Mouse (Mus musculus) macrophage (primary cell): ENCODE measurements around the gene Mindy4. TPM values are rescaled to one million over a fixed set of nuclear protein-coding genes. Genes with fewer than 3 reads are reported as not detected.

Experiments used
- H3K27ac ChIP-seq: fragments of 350-480 bp; formaldehyde crosslinking; 2 replicates; pipeline ENCODE4 v1.9.0; 2021
- H3K36me3 ChIP-seq: fragments of 350-480 bp; formaldehyde crosslinking; 2 replicates; pipeline ENCODE4 v1.9.0; 2021; ENCODE audit errors: inconsistent target
- H3K4me3 ChIP-seq: fragments of 350-480 bp; formaldehyde crosslinking; 2 replicates; pipeline ENCODE4 v1.9.0; 2021; ENCODE audit errors: inconsistent target
- H3K79me2 ChIP-seq: fragments of 350-480 bp; formaldehyde crosslinking; 2 replicates; pipeline ENCODE4 v1.9.0; 2021; ENCODE audit errors: inconsistent target
- WGBS: methylation state at CpG from one replicate; pipeline ENCODE4 v1.1.7; 2026; ENCODE audit warnings: inconsistent platforms; ENCODE audit not compliant: missing documents; 5-methylcytosine and 5-hydroxymethylcytosine counted together
- polyA plus RNA-seq: library from polyadenylated mRNA; stranded (reverse); fragments of 250-400 nt; gene quantifications from 3 replicates; pipeline ENCODE4 v1.2.4, GENCODE M21; 2018; ENCODE audit warnings: inconsistent platforms

The Mindy4 gene
- polyA plus RNA-seq, 1 experiment from 2014 or later: 0.34 TPM

DNA sequence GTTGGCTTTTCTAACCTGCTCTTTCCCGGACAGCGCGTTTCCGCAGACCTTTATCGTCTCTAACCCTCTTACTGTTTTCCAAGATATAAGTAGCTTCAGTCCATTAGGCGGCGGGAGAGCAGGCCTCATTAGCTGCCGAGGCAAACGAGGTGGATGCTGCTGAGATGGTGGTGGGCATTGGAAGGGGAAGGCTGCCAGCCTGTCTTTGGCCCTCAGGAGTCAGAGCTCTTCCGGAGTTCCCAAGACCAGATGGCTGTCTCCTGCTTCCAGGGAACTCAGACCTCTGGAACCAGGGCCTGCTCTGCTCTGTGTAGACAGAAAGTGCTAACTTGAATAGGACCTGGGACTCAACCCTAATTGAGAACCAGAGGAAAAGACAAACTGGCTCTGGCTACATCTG is 140.3 kb downstream of the Mindy4 start:
- H3K36me3 ChIP-seq: no peaks in the 10 kb centered on the region
- no peak overlapping the region for H3K4me3 ChIP-seq
- no peak overlapping the region for H3K27ac ChIP-seq
- WGBS: 92% methylated on average over 10 of the region's 10 CpGs
- H3K79me2 ChIP-seq: no peaks in the 10 kb centered on the region

DNA sequence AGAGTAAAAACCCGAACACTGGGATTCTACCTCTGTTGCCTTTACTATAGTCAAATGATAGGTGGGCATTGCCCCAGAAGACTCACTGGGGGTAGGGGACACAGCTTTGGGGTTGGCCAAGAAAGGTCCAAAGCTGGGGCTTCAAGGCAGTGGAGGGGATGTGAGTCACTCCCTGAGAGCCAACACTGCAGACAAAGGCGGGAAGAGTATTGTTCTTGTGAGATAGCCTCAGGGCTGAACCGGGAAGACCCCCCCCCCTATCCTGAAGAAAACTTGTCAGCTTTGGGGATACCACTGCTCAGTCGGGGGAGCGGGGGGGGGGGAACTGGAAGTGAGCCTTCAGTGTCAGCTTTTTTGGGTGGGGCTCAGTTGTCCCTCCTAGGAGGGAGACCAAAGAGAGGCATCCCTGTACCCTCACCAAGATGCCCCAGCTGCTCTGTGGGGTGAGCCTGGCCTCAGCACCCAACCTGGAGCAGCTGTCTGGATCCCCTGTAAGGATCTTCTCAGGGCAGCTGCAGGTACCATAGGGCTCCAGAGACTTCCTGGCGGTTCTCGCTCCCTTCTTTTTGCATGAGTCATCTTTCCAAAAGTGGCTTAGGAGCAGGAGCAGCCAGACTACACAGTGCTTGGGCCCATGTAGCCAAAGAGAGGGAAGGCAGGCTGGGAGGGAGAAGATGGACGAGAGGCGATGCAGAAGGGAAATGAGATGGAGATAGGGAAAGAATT is 141.3 kb downstream of the Mindy4 start:
- Histone ChIP-seq H3K4me3 (no peak overlapping the region), H3K27ac (no peak overlapping the region), H3K79me2 (no peaks in the 10 kb centered on the region), H3K36me3 (no peaks in the 10 kb centered on the region)
- 83% methylated on average over 8 of the region's 9 CpGs for WGBS

DNA sequence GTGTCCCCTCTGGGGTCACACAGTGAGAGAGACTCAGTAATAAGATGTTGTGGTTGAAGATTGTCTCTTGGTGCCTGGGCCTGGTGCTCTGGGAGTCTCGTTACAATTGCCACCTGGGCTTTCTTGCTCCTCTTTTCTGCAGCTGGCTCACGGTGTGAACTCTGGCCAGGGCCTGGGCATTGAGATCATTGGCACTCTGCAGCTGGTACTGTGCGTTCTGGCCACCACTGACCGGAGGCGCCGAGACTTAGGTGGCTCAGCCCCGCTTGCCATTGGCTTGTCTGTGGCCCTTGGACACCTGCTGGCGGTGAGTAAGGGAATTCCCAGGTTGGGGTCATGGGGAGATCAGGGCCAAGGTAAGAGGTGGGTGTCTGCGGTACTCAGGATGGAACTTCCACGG is 142.1 kb downstream of the Mindy4 start:
- WGBS: 95% methylated on average over 10 of the region's 10 CpGs
- Histone ChIP-seq H3K27ac (no peak overlapping the region), H3K79me2 (no peaks in the 10 kb centered on the region), H3K4me3 (no peak overlapping the region), H3K36me3 (no peaks in the 10 kb centered on the region)

DNA sequence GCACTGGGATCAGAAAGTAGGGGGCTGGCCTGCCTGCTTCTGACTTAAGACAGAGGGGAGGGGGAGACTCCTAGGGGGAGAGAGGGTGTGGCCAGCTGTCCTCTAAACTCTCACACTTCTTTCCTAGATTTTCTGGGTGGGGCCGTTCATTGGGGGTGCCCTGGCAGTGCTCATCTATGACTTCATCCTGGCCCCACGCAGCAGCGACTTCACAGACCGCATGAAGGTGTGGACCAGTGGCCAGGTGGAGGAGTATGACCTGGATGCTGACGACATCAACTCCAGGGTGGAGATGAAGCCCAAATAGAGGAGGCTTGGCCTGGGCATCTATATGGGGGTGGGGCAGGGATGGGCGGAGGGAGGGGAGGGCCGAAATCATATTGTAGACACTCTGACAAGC is 143.3 kb downstream of the Mindy4 start:
- no peak overlapping the region for H3K4me3 ChIP-seq
- WGBS: 96% methylated on average over 7 of the region's 7 CpGs
- H3K36me3 ChIP-seq: no peaks in the 10 kb centered on the region
- no peaks in the 10 kb centered on the region for H3K79me2 ChIP-seq
- no peak overlapping the region for H3K27ac ChIP-seq

DNA sequence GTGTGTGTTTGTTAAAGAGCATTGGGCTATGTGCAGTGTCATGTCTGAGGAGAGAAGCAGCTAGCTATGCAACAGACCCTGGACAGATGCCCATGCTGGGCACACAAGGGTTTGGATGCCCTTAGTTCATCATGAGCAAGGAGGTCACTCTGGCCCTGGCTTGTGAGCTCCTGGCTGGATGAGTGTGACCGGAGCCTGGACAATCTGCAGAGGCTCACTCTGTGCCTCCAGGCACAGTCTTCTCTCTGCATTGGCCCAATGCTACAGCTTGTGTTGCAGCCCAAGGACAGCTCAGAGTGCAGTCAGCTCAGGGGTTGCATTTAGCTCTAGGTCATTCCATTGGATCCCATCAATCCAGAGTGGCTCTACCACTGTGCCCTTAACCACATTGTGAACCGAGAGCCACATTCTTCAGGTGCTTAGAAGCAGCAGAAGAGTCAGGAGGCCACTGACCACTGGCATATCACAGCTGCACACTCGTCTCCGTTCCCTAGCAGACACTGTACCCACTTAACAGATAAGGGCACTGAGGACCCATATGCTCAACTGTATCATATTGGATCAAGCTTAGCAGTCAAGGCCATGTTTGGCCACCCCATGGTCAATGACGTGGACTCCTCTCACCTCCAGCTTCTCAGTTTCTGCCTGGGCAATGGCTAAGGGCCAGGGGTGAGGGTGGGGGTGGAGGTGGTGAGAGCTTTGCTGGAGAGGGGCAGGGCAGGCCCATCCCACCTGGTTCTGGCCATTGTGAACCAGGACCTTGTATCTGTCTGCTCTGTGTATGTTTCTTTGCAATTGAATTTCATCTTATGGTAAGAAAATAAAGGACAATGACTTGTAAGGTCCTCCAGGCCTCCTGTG is 144.8 kb downstream of the Mindy4 start:
- H3K79me2 ChIP-seq: no peaks in the 10 kb centered on the region
- no peak overlapping the region for H3K4me3 ChIP-seq
- WGBS: 87% methylated on average over 5 of the region's 5 CpGs
- no peaks in the 10 kb centered on the region for H3K36me3 ChIP-seq
- no peak overlapping the region for H3K27ac ChIP-seq

DNA sequence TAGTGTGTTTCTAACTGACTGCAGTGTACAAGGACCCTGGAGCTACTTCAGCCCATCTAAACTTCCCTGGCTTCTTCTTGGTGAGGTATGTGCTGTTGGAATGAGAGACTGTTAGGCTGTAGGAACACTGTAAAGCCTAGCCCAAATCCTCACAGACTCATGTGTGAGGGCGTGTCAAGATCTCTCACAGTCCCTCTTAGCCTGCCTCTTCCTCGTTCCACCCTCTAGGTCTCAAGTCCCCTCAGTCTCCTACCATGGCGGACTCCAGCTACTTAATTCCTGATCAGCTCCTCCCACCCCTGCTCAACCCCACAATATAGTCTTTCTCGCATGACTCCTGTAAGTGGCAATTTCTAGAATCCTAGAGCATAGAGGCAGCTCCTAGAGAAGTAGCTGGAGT is 146.0 kb downstream of the Mindy4 start:
- Histone ChIP-seq H3K4me3 (no peak overlapping the region), H3K27ac (no peak overlapping the region), H3K36me3 (no peaks in the 10 kb centered on the region), H3K79me2 (no peaks in the 10 kb centered on the region)
- WGBS: 87% methylated on average over 4 of the region's 4 CpGs

DNA sequence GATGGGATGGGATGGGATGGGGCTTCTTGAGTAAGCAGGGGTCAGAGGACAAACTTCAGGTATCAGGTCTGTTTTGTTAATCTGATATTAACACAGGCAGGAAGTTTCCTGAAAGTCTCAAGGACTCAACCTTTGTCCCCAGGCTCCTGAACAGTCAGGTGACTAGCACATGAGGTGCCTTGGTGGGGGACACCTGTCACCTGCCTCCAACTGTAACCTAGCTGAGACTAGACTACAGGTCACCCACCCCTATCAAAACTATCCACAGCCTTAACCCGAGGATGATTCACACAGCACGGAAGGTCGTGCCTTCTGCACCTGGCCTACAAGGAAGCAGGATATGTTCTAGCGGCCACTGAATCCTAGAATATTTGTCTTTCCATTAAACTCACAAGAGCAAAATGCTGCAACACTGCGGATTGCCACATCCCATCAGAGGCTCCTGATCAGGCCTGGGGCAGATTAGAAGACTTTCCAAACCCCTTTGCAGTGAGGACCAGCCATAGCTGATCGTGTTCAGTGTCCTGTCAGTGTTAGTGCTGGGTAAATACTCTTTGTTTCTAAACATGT is 147.3 kb downstream of the Mindy4 start:
- no peak overlapping the region for H3K27ac ChIP-seq
- H3K4me3 ChIP-seq: no peak overlapping the region
- no peaks in the 10 kb centered on the region for H3K36me3 ChIP-seq
- no peaks in the 10 kb centered on the region for H3K79me2 ChIP-seq
- WGBS: 93% methylated on average over 6 of the region's 6 CpGs

DNA sequence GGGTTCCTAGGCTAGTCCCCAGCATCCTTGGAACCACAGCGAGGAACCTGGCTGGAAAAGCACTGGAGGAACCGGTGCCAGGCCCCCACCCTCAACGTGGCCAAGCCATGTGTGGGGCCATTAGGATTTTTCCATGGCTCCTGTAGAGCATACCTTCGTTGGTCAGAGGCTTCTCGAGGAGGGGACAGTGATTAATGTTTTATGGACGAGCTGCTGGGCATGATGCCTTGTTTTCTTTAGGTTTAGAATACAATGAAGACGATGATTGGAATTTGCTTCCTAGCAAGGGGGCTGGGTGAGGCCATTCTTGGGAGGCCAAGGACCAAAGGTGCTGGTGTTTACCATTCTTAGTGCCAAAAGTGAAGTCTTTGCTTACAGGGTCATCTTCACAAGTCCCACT is 148.5 kb downstream of the Mindy4 start:
- H3K36me3 ChIP-seq: no peaks in the 10 kb centered on the region
- WGBS: 88% methylated on average over 7 of the region's 7 CpGs
- no peaks in the 10 kb centered on the region for H3K79me2 ChIP-seq
- H3K27ac ChIP-seq: no peak overlapping the region
- no peak overlapping the region for H3K4me3 ChIP-seq

DNA sequence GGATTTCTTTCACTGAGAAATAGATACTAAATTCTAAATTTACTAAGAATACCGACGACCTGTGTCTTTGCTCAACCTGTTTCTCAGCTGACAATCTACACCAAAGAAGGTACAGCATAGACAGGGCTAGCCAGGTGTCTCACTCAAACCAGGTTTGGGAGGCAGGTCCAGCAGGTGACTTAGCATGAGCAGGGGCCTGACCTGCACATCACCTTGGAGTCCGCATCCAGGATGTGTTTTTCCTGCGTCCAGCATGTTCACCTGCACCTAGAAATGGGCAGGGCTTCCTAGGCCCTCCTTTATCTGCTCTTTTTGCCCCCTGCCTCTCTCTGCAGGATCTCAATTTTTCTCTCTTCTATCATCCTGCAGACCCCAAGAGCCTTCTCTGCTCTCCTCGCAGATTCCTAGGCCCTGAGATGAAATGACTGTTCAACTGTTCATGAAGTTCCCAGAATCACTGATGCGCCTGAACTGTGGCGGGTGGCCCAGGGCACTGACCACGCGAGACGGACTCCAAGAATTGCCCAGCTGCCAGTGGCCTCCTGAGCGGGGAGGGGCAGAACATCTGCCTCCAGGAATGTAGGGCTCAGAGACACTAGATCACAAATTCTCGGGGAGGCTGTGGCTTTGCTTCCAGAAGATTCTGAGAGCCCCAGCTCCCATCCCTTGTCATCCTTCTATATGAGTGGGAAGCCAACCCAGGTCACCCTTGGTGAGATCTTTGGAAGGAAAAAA is 150.7 kb downstream of the Mindy4 start:
- no peaks in the 10 kb centered on the region for H3K36me3 ChIP-seq
- 91% methylated on average over 12 of the region's 12 CpGs for WGBS
- no peak overlapping the region for H3K27ac ChIP-seq
- H3K4me3 ChIP-seq: no peak overlapping the region
- no peaks in the 10 kb centered on the region for H3K79me2 ChIP-seq

DNA sequence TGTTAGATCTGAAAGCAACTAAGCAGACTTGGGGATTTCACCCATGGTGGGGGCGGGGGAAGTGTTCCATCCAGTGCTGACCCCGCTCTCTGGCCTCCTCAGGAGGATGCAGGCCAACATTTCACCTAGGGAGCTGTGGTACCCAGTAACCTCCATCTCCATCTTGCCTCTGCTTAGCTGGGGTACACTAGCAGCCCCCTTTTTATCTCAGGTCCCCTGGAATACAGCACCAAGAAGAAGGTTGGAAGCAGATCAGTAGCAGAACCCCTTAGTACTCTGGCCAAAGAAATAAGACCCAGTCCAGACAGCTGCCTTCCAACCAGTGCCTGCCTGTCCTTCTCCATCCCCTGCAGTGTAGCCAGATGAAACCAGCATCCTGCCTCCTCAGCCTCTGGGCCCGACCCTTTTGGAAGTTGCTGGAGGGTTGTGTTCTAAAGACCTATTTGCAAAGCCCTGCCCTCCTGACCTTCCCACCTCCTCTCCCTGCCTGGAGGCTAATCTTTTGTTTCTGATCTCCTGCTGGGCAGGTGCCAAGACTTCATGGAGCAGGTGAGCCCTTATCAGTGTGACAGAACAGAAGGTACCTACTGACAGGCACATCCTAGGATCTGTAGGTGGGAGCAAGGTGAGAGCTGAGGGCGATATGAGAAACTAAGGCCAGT is 151.4 kb downstream of the Mindy4 start:
- H3K4me3 ChIP-seq: no peak overlapping the region
- WGBS: 89% methylated on average over 4 of the region's 4 CpGs
- no peaks in the 10 kb centered on the region for H3K36me3 ChIP-seq
- no peaks in the 10 kb centered on the region for H3K79me2 ChIP-seq
- H3K27ac ChIP-seq: no peak overlapping the region

DNA sequence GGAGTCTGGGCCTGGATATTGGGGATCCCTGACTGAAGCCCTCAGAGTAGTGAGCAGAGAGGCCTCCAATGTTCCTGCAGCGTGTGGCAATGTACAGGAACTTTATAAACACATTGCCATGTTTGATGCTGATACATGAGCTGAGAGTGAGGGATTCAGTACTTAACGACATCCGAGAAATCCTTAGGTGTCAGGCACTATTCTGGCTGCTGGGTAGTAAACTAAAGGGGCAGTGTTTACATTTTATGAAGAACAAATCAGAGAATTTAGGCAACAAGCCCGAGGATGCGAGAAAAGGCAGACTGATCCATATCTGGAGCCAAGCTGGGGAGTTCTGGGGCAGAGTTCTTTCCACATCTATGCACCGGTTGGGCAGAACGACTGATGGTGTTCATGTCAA is 152.4 kb downstream of the Mindy4 start:
- Histone ChIP-seq H3K4me3 (no peak overlapping the region), H3K79me2 (no peaks in the 10 kb centered on the region), H3K27ac (no peak overlapping the region), H3K36me3 (no peaks in the 10 kb centered on the region)
- WGBS: 81% methylated on average over 7 of the region's 7 CpGs

DNA sequence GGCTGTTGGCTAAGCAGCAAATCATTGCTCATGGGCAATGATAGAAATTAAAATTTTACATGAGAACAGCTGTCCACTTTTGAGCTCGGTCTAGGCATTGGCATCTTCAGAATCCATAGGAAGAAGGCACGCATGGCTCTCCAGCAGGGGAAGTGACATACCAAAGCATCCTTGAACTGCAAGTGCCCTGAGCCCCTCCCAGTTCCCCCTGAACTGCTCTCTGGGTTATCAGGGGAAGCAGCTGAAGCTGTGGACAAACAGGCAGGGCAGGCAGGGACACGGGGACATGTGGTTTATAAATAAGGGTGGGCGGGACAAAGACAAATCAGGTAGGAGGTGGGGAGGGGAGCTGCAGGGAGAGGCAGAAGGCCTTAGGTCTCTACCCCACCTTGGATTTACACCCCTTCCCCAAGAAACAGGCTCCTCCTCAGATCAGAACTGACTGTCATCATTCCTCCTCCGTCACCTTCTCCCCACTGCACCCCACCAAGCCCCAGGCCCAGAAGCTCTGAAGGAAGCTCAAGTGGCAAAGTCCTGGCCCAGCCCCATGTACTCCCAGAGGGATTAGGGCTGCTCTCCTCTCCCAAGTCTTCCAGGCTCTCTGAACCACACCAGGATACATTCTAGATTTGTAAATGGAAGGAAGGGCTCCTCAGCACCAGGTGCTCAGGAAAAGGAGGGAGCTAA is 153.0 kb downstream of the Mindy4 start:
- Histone ChIP-seq H3K79me2 (no peaks in the 10 kb centered on the region), H3K36me3 (no peaks in the 10 kb centered on the region), H3K4me3 (no peak overlapping the region), H3K27ac (no peak overlapping the region)
- WGBS: 23% methylated on average over 5 of the region's 5 CpGs

DNA sequence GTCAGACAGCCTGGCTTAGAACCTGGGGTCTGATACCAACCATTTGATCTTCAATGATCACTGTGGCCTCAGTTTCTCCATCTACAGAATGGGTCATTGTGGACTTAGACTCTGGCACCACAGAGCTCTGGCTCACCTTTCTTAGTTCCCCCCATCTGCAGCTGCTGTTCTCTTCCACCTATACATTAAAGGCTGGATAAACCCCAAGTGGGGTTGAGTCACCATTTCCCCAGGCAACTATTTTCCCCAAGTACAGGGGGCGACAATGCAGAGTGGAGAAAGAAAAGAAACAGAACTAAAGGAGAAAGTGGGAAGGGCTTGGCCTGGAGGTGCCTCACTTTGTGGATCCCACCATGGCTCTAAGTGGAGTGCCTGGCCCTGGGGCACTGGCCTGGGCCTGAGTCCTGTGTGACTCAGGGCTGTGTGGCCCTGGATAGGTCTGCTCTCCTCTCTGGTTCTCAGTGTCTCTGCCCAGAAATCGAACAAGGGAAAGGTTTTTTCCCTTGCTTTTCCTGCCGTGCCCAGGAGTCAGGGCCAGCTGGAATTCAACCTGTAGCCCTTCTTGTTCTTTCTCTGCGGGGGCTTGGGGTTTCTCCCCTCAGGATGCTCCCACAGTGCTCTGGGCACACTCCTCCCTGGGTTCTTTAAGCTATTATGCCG is 153.9 kb downstream of the Mindy4 start:
- Histone ChIP-seq H3K4me3 (no peak overlapping the region), H3K36me3 (no peaks in the 10 kb centered on the region), H3K79me2 (no peaks in the 10 kb centered on the region), H3K27ac (no peak overlapping the region)
- WGBS: 77% methylated on average over 5 of the region's 5 CpGs
